Mouse (Mus musculus) heart, adult 2 months (tissue): Measurements from ENCODE around the gene Btn1a1. TPM values are rescaled to one million over a fixed set of nuclear protein-coding genes. Genes with fewer than 3 reads are reported as not detected.
A peak's percentile ranks its signal among the peaks of the same experiment; 100 is the strongest.

ENCODE experiments used
- DNase-seq, 2 experiments: peaks; one replicate each; pipeline ENCODE4 v3.0.0; 2021
- H3K27ac ChIP-seq: fragments of 200-600 bp; 2 replicates; pipeline ENCODE4 v1.8.1; 2022
- H3K27me3 ChIP-seq: fragments of 200-500 bp; 2 replicates; pipeline ENCODE4 v1.6.1; 2012; ENCODE audit warnings: mild to moderate bottlenecking, low read length, inconsistent platforms, mixed read lengths; ENCODE audit not compliant: control insufficient read depth, insufficient read depth
- H3K36me3 ChIP-seq: fragments of 200-500 bp; 2 replicates; pipeline ENCODE4 v1.6.1; 2012; ENCODE audit warnings: low read length, inconsistent platforms; ENCODE audit not compliant: control insufficient read depth, insufficient read depth
- H3K4me1 ChIP-seq: fragments of 200-500 bp; 2 replicates; pipeline ENCODE4 v1.6.1; 2011; ENCODE audit warnings: low read length; ENCODE audit not compliant: control insufficient read depth, insufficient read depth
- H3K4me3 ChIP-seq: fragments of 200-600 bp; 2 replicates; pipeline ENCODE4 v1.8.1; 2022
- H3K79me2 ChIP-seq: fragments of 200-500 bp; replicated peaks from 2 replicates; pipeline ENCODE4 v1.6.1; 2012; ENCODE audit warnings: mild to moderate bottlenecking, inconsistent platforms, low read length, moderate library complexity, mixed read lengths; ENCODE audit not compliant: control insufficient read depth, insufficient read depth
- H3K9ac ChIP-seq: fragments of 200-500 bp; 2 replicates; pipeline ENCODE4 v1.6.1; 2012; ENCODE audit warnings: low read depth, mild to moderate bottlenecking, control low read depth, inconsistent platforms, low read length, mixed read lengths
- CTCF ChIP-seq: fragments of 200-600 bp; IDR thresholded peaks from 2 replicates; pipeline ENCODE4 v1.8.1; 2022; ENCODE audit warnings: antibody characterized with exemption, mild to moderate bottlenecking, moderate library complexity
- EP300 ChIP-seq: fragments of 200-500 bp; IDR thresholded peaks from 2 replicates; pipeline ENCODE4 v1.6.1; 2011; ENCODE audit warnings: low read depth, low read length, control low read depth; ENCODE audit not compliant: insufficient read depth
- POLR2A ChIP-seq: fragments of 200-500 bp; IDR thresholded peaks from 2 replicates; pipeline ENCODE4 v1.6.1; 2011; ENCODE audit warnings: mild to moderate bottlenecking, low read depth, low read length, control low read depth; ENCODE audit not compliant: insufficient read depth
- WGBS: fragments of 180-500 bp; shearing (Covaris S2); methylation state at CpG from one replicate; pipeline ENCODE4 v1.1.7; 2018; 5-methylcytosine and 5-hydroxymethylcytosine counted together
- intact Hi-C: fragments of 180-260 bp; cut with DNase I; formaldehyde crosslinking; loops from one replicate; pipeline ENCODE4 v1.15.1; 2025
- polyA plus RNA-seq: library from polyadenylated mRNA; depleted of rRNA; stranded (reverse); fragments of >200 nt; gene quantifications from 2 replicates; pipeline ENCODE4 v1.2.3, GENCODE M21; 2012
- total RNA-seq, 2 experiments: library from RNA; stranded (reverse); gene quantifications; 2 replicates each; pipeline ENCODE4 v1.2.3; 2021

Gene Btn1a1
- total and polyA plus RNA-seq, 3 experiments, result not detected

- Histone ChIP-seq H3K79me2 (no peaks in the 10 kb centered on the region), H3K9ac (no peak overlapping the region), H3K36me3 (no peaks in the 10 kb centered on the region; the same call in 1 of the 2 replicates), H3K27me3 (no peaks in the 10 kb centered on the region), H3K4me1 (peaks cover 1% of the 10 kb centered on the region; the same call in 1 of the 2 replicates), H3K27ac (no peak overlapping the region), H3K4me3 (no peak overlapping the region)
- no peak for DNase-seq
- TF ChIP-seq CTCF (no peak), POLR2A (no peak), EP300 (no peak)
- intact Hi-C loops, result no loop called here
- 64% methylated on average over 10 of the region's 10 CpGs for WGBS
Observed at GRCm38 (mm10) chr13:23427401-23427910, 38.2 kb downstream of the Btn1a1 start.

- peaks cover 1% of the 10 kb centered on the region; the same call in 1 of the 2 replicates for H3K4me1 ChIP-seq
- no peak for DNase-seq
- TF ChIP-seq EP300 (no peak), CTCF (no peak), POLR2A (no peak)
- intact Hi-C loops, result no loop called here
- H3K79me2 ChIP-seq, result no peaks in the 10 kb centered on the region
- H3K36me3 ChIP-seq, result no peaks in the 10 kb centered on the region; the same call in 1 of the 2 replicates
- H3K9ac ChIP-seq, result no peak overlapping the region
- no peaks in the 10 kb centered on the region for H3K27me3 ChIP-seq
- 50% methylated on average over 14 of the region's 14 CpGs for WGBS
- H3K4me3 ChIP-seq, result no peak overlapping the region
- H3K27ac ChIP-seq, result no peak overlapping the region
Observed at GRCm38 (mm10) chr13:23426922-23427321, 38.8 kb downstream of the Btn1a1 start.

GRCm38 (mm10) chr13:23426335-23426734, 39.4 kb downstream of the Btn1a1 start:
- H3K4me1 ChIP-seq, result peaks cover 1% of the 10 kb centered on the region; the same call in 1 of the 2 replicates
- H3K4me3 ChIP-seq, result no peak overlapping the region
- no peak for DNase-seq
- H3K27ac ChIP-seq, result no peak overlapping the region
- TF ChIP-seq POLR2A, result no peak
- WGBS, result 48% methylated on average over 8 of the region's 8 CpGs
- intact Hi-C loops, result no loop called here
- no peak overlapping the region for H3K9ac ChIP-seq
- H3K79me2 ChIP-seq, result no peaks in the 10 kb centered on the region
- no peaks in the 10 kb centered on the region for H3K27me3 ChIP-seq
- H3K36me3 ChIP-seq, result no peaks in the 10 kb centered on the region; the same call in 1 of the 2 replicates

- Histone ChIP-seq H3K4me3 (no peak overlapping the region), H3K27ac (no peak overlapping the region), H3K4me1 (peaks cover 1% of the 10 kb centered on the region; the same call in 1 of the 2 replicates), H3K9ac (no peak overlapping the region), H3K79me2 (no peaks in the 10 kb centered on the region), H3K36me3 (no peaks in the 10 kb centered on the region; the same call in 1 of the 2 replicates), H3K27me3 (no peaks in the 10 kb centered on the region)
- 20% methylated on average over 9 of the region's 9 CpGs for WGBS
- intact Hi-C loops, result no loop called here
- TF ChIP-seq EP300 (no peak), POLR2A (no peak), CTCF (no peak)
- DNase-seq, result peak; percentile 51
Observed at GRCm38 (mm10) chr13:23425505-23425904, 40.2 kb downstream of the Btn1a1 start.

GRCm38 (mm10) chr13:23424494-23425325, 41.0 kb downstream of the Btn1a1 start:
- peak; percentile 28; the same call in 1 of the 2 replicates for TF ChIP-seq POLR2A
- no peak; the same call in 1 of the 2 replicates for TF ChIP-seq CTCF
- 0 out of 2 replicates have a peak, but pooled peaks have one; percentile 50 for TF ChIP-seq EP300
- Histone ChIP-seq H3K9ac (peak overlapping the region; percentile 43; the same call in 1 of the 2 replicates), H3K27me3 (no peaks in the 10 kb centered on the region), H3K79me2 (no peaks in the 10 kb centered on the region), H3K4me1 (peaks cover 1% of the 10 kb centered on the region; the same call in 1 of the 2 replicates), H3K4me3 (peak overlapping the region; percentile 74), H3K27ac (peak overlapping the region; percentile 72), H3K36me3 (no peaks in the 10 kb centered on the region)
- DNase-seq, result peak; percentile 90 to 93
- WGBS, result 3% methylated on average over 25 of the region's 25 CpGs
- intact Hi-C loops, result loop anchor here (1.0 to 5.0 kb wide), 2 partner anchors 174 to 338 kb away; partner anchors contain the start of genes Hist1h1a, Hist1h3a and Hist1h4a

- WGBS, result 0% methylated on average over 7 of the region's 7 CpGs
- H3K79me2 ChIP-seq, result no peaks in the 10 kb centered on the region
- TF ChIP-seq POLR2A, result 0 out of 2 replicates have a peak, but pooled peaks have one; percentile 46
- TF ChIP-seq CTCF, result no peak
- intact Hi-C loops, result loop anchor here (1.0 to 5.0 kb wide), 2 partner anchors 174 to 338 kb away; partner anchors contain the start of genes Hist1h1a, Hist1h3a and Hist1h4a
- H3K27ac ChIP-seq, result peak overlapping the region; percentile 72
- peak overlapping the region; percentile 74 for H3K4me3 ChIP-seq
- H3K27me3 ChIP-seq, result no peaks in the 10 kb centered on the region
- H3K36me3 ChIP-seq, result no peaks in the 10 kb centered on the region
- H3K9ac ChIP-seq, result peak overlapping the region; percentile 25; the same call in 1 of the 2 replicates
- peaks cover 1% of the 10 kb centered on the region; the same call in 1 of the 2 replicates for H3K4me1 ChIP-seq
- DNase-seq, result no peak
Observed at GRCm38 (mm10) chr13:23424052-23424380, 41.7 kb downstream of the Btn1a1 start.
